ENCODE assay signal across 1 mouse cellular context in genomic region chr15:31346508-31346907, GRCm38 (mm10).
TF ChIP-seq lines count a peak whose summit lies in the region.

No protein-coding gene starts in this region.

TF ChIP-seq in CH12.LX, 34 proteins besides CTCF, POLR2A, EP300 and RAD21 (continued from another document):
- TF ChIP-seq PAX5 (IDR thresholded peaks at IDR 0.05; ENCODE audit: low read length) = no peak
- TF ChIP-seq NRF1 (IDR thresholded peaks at IDR 0.05; ENCODE audit: low read depth, low read length) = no peak
- 0 out of 2 replicates have a peak, but pooled peaks have one; percentile 46 for TF ChIP-seq MAFK (IDR thresholded peaks at IDR 0.05; ENCODE audit: insufficient replicate concordance, low read length)
- TF ChIP-seq BHLHE40 (IDR thresholded peaks at IDR 0.05; ENCODE audit: low read depth, low read length) = peak; percentile 65
- TF ChIP-seq MEF2A (IDR thresholded peaks at IDR 0.05; ENCODE audit: borderline replicate concordance, low read depth, low read length) = peak; percentile 36; the same call in 1 of the 2 replicates
- peak; percentile 60; the same call in 1 of the 2 replicates for TF ChIP-seq IRF4 (IDR thresholded peaks at IDR 0.05; ENCODE audit: low read depth, low read length)
- no peak for TF ChIP-seq HCFC1 (IDR thresholded peaks at IDR 0.05; ENCODE audit: low read depth, low read length)
- no peak for TF ChIP-seq USF1 (IDR thresholded peaks at IDR 0.05; ENCODE audit: low read depth, low read length)
- TF ChIP-seq ETS1 (conservative IDR thresholded peaks at IDR 0.05; ENCODE audit: low read depth, low read length) = peak; percentile 50; the same call in 1 of the 2 replicates
